Mouse (Mus musculus) T-cell, adult 66 days (primary cell): ENCODE measurements around the gene Ncbp3. TPM values are rescaled to one million over a fixed set of nuclear protein-coding genes. Genes with fewer than 3 reads are reported as not detected.

Source experiments
- total RNA-seq, 2 experiments: library from RNA; stranded (reverse); gene quantifications; 3 replicates in 1 of 2; 4 replicates in 1 of 2; pipeline ENCODE4 v1.2.4; 2023

The Ncbp3 gene
- 10 to 100 TPM; 26.4 to 30.1 TPM for total RNA-seq

DNA sequence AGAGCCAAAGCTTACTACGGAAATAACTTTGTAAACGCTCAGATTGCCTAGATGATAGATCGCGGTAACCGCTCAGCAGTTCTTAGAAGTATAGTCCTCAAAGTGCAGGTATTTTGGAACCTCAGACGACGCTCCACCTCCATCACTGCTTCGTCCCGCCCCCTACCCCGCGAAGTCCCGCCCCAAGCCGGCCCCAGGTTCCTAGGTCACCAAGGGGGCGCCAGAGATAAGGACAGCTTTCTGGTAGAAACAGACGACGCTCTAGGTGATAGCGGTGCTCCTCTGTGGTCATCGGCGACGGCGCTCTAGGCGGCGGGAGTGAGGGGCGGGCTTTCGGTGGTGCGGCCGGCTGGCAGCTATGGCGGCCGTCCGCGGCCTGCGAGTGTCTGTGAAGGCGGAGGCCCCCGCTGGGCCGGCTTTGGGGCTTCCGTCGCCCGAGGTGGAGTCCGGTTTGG, at the start of gene Ncbp3:
Gene Ncbp3, plus strand, starts transcription at position 242 of the 455 bp plus-strand sequence.

GRCm38 (mm10) chr11:72998771-72999170, 48.8 kb upstream of the Ncbp3 start, which contains the start of gene P2rx1:
Gene P2rx1, plus strand, starts transcription at chr11:72999103.

DNA sequence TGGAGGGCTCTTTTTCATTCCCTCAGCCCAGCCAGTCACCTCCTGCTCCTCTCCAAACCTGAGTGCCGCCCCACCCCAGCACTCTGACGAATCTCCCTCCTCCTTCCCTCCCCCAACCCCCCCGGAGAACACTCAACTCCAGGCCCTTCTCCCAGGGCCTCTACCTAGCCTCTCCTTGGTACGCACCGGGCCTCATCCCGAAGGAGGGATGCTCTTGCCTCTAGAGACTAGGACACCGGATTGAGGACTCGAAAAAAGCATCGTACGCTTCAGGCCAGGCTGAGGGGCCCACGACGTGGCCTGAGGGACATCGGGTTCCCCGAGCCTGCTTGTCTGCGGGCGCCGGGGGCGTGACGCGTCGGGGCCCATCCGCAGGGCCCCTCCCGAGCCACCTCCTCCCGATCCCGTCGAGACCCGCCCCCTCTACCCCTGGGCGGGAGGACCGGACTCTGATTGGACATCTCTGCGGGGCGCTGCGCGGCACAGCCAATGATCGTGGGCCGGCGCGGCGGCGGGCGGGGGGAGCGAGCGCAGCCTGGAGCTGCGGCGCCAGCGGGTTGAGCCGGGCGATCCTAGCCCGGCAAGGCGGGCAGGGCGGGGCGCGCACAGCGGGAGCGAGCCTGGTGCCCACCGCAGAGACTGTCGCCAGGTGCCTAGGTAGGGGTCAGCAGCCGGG, 29.0 kb upstream of the Ncbp3 start, which contains the start of gene Camkk1:
Gene Camkk1, plus strand, starts transcription at position 538 of the 676 bp plus-strand sequence.

DNA sequence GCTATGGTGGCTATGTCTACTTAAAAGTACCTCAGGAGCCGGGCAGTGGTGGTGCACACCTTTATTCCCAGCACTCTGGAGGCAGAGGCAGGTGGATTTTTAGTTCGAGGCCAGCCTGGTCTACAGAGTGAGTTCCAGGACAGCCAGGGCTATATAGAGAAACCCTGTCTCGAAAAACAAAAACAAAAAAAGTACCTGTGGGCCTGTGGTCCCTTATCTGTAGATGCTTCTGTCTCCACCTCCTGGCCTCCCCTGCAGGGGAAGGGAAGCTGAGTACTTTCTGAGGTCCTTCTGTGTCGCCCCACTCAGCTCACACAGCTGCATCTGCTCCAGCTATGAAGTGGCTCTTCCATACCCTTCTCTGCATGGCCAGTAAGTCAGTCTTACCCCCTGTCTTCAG, 42.7 kb downstream of the Ncbp3 start, which contains the start of gene Itgae:
Gene Itgae, plus strand, starts transcription at position 301 of the 400 bp plus-strand sequence.

GRCm38 (mm10) chr11:73137591-73138501, 90.3 kb downstream of the Ncbp3 start, which contains the start of gene Haspin:
Gene Haspin, minus strand, starts transcription at chr11:73138294.

Other genes starting within 250 kb of the Ncbp3 start
- 100 to 1,000 TPM; 226 to 247 TPM for gene Atp2a3, start 86.6 kb upstream of the Ncbp3 start, total RNA-seq
- gene P2rx1, start 48.7 kb upstream of the Ncbp3 start, total RNA-seq = 1 to 10 TPM in 1 of 2 experiments, under 1 TPM in 1; 0.73 to 1.5 TPM
- 1 to 10 TPM; 4.9 to 5.3 TPM for gene Camkk1, start 28.8 kb upstream of the Ncbp3 start, total RNA-seq
- gene Itgae, start 42.8 kb downstream of the Ncbp3 start, total RNA-seq = 10 to 100 TPM; 27.3 to 32.7 TPM
- 1 to 10 TPM; 2.6 to 3.0 TPM for gene Haspin, start 90.5 kb downstream of the Ncbp3 start, total RNA-seq
- gene P2rx5, start 112.6 kb downstream of the Ncbp3 start, total RNA-seq = under 1 TPM in 1 of 2 experiments, not detected in 1; 0.76 TPM
- gene Emc6, start 129.3 kb downstream of the Ncbp3 start, total RNA-seq = 10 to 100 TPM; 45.0 to 48.6 TPM
- 1 to 10 TPM; 8.7 to 9.8 TPM for gene Tax1bp3, start 129.3 kb downstream of the Ncbp3 start, total RNA-seq
- 10 to 100 TPM; 17.6 to 19.5 TPM for gene Ctns, start 151.3 kb downstream of the Ncbp3 start, total RNA-seq
- gene Shpk, start 151.7 kb downstream of the Ncbp3 start, total RNA-seq = 1 to 10 TPM; 5.7 to 6.6 TPM
- gene Trpv1, start 186.5 kb downstream of the Ncbp3 start, total RNA-seq = not detected
- not detected for gene Trpv3, start 219.6 kb downstream of the Ncbp3 start, total RNA-seq